Mouse (Mus musculus) embryo, embryonic 11 days (tissue): ENCODE measurements around the gene Ipo13.

ENCODE experiments used
- DNase-seq: peaks from one replicate; pipeline ENCODE4 v3.0.0-alpha.2; 2015

The Ipo13 gene

GRCm38 (mm10) chr4:117913421-117913820, 1.4 kb downstream of the Ipo13 start:
- DNase-seq: no peak

DNA sequence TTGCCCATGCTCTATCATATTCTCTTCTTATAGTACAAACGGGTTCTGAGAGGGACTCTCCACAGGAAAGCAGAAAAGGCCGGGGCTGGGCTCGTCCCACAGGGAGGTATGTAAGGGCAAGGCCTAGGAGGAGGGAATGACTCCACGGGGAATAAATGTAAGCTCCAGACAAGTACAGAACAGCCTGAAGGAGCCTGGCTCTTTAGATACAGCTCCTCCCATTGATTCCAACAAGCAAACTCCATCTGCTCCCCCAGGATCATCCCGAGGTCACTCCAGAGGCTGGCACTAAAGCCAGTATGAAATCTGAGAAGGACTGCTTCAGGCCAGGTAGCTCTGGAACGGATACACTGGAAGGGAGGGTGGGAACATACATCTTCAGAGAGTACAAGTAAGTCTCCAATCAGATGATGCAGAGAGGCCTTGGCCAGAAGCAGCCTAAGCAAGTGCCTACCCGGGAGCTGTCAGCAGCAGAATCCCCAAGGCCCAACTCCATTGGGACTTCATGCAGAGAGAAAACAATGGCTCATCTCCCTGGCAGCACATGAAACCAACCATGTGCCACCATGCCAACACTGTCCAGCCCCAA, 2.0 kb downstream of the Ipo13 start:
- DNase-seq: no peak

DNA sequence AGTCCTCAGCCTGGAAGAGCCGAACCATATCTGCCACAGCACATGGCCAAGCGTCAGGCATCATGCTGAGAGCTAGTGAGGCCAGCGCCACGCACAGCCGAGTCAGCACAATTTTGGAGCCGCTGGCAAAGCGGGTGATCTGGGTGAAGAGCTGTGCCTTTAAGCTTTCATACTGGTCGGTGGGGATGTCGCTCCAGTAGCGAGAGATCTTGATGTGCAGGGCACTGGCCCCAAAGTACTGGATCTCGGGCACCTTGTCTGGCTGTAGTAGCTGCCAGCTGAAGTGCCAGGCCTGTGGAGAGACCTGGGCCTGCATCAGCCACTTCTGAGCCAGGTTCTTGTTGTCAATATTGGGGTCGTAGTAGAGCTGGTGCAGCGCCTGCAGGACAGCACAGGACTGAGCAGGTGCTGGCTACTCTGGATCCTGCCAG, 2.7 kb downstream of the Ipo13 start:
- no peak for DNase-seq

GRCm38 (mm10) chr4:117908834-117909453, 5.9 kb downstream of the Ipo13 start:
- peak; percentile 45 for DNase-seq

DNA sequence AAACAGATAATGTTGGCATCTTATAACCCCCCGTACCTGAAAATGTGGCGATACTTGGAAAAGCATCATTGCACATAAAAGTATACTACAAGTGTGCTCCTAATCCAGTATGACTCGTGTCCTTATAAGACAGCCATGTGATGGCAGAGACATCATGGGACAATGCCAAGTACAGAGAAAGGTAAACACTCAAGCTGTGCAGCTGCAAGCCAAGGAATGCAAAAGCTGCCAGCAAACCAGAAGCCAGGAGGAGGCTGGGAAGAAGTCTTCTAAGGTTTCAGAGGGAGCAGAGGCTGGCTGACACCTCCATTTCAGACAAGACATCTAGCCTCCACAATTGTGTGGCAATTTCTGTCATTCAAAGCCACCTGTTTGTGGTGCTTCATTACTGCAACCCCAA, 8.6 kb downstream of the Ipo13 start:
- DNase-seq: no peak

DNA sequence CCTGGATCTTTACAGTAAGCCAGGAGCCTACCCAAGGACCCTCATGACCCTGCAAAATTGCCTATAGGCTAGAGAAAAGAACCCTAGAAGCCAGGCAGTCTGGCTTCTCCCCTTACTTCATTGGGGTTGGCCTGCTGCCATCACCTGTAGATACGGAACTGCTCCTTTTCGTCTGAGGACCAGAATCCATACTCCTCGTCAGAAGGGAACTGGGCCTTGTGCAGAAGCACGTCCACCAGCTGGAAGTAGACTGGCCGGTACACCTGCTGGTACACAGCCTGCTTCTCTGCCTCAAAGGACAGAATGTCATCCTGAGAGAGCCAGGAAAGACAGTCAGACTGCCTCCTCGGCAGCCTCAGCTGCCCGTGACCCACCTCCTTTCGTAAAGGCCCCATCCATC, 10.0 kb downstream of the Ipo13 start:
- DNase-seq: no peak

- DNase-seq: no peak
Measured at GRCm38 (mm10) chr4:117904094-117904493, 10.7 kb downstream of the Ipo13 start.

DNA sequence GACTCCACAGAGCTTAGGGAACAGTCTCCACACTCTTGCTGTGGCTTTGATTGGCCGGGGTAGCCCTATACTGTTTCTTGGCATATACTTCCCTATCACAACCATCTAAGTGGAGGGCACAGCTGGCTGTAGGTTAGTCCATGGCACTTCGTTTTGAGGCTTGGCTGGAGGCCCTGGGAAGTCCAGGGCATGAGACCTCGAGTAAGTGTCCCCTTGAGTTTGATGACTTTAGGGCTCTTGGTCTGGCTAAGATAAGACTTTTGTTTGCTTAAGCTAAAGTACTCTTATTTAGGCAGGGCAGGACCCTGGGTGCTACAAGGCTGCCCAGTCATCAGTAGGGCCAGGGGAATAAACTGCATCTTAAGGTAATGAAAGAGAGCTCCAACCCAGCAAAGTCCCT, 16.7 kb downstream of the Ipo13 start:
- DNase-seq: no peak

- no peak for DNase-seq
Measured at GRCm38 (mm10) chr4:117896031-117896430, 18.8 kb downstream of the Ipo13 start.

- no peak for DNase-seq
Measured at GRCm38 (mm10) chr4:117895339-117895738, 19.5 kb downstream of the Ipo13 start.

GRCm38 (mm10) chr4:117894601-117895000, 20.2 kb downstream of the Ipo13 start:
- no peak for DNase-seq

DNA sequence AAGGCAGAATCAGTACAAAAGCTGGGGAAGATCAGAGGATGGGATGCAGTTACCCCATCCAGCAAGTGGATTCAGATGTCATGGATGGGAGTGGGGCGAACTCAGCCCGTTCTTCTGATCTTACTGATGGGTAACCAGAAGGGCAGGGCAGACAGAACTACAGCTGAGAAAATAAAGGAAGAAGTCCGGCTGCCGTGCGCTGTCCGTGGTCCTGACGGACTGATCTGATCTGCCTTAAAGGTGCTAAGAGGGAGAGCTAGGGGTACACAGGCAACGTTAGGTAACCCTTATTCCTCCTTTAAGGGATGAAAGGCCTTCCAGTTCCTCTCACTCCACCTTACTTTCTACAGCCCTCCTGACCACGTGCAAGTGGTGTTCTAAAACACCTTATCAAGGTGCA, 21.4 kb downstream of the Ipo13 start:
- DNase-seq: peak; percentile 72

DNA sequence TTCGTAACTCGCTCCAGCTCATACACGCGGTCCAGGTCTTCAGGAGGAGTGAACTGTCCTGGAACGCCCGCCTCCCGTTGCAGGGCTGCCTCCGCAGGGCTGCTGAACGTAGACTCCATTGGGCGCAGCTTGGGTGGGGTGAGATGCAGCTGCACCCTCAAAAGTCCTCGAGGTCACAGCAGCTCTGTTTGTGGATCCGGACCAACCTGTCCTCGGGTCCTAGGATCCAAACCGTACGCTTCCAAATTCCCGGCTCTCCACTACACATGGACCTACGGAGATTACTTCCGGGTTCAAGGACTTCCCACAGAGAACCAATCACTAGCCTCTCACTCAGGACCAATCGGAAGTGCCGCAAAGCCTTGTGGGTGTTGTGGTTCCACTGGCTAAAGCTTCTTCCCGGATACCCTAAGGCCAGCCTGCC, 23.0 kb downstream of the Ipo13 start, which contains the start of gene Dph2:
Gene Dph2 (minus strand): TSS at position 295 of the 424 bp plus-strand sequence.
- DNase-seq: peak; percentile 94

GRCm38 (mm10) chr4:117890750-117891149, 24.0 kb downstream of the Ipo13 start:
- no peak for DNase-seq

DNA sequence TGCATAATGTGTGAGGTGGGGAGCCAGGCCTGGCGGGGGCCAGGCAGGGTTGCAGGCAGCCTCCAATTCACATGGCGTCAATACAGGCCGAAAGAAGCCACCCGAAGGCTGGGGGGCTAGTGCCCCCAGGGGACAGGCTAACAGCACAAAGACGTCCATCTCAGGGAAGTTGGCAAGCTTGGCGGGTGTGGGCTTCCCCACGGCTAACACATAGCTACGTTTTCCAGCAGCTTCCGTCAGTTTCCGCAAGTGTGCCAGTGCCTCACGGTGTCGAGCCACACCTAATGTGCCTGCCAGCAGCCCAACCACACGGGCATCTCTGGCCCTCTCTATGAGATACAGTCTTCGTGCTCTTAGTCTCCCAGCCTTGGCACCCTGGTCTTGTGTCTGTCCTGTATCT, 24.8 kb downstream of the Ipo13 start:
- DNase-seq: no peak

DNA sequence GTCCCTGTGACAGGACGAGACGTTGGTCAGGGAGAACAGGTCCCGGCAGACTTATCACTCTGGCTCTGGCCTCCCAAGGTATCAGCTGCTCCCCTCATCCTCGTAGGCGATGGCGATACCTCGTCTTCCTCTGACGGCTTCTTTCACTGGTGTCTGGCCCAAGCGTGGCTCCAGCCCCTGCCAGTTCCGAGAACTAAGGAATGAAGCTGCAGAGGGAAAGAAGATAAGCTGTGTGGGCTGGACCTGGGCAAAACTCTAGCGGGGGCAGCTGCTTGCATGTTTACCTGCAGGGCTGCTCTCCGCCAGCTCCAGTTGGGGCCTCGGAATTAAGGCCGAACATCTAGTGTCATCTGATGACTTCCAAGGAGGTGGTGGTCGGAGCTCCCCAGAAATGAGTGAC, 25.3 kb downstream of the Ipo13 start:
- DNase-seq: no peak

GRCm38 (mm10) chr4:117887920-117888319, 26.9 kb downstream of the Ipo13 start:
- DNase-seq: no peak

DNA sequence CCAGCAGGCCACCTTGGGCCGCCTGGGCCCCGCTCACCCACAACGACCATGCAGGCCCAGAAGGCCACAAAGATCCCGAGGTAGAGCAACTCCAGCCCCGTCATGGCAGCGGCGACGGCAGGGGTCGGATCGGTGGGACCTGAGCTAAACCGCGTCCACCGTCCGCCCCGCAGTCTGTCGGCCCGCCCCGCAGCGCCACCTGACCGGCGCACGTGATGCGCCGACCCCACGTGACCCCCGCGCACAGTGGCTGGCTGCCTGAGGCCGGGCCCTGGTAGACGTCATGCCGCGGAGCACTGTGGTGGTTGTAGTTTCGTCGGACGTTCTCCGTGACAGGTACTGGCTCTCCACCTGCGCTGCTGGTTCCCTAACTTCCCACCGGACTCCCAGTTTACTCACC, 27.7 kb downstream of the Ipo13 start, which contains the start of gene Atp6v0b:
Gene Atp6v0b (minus strand): TSS at position 201 of the 400 bp plus-strand sequence.
- peak; percentile 95 for DNase-seq

DNA sequence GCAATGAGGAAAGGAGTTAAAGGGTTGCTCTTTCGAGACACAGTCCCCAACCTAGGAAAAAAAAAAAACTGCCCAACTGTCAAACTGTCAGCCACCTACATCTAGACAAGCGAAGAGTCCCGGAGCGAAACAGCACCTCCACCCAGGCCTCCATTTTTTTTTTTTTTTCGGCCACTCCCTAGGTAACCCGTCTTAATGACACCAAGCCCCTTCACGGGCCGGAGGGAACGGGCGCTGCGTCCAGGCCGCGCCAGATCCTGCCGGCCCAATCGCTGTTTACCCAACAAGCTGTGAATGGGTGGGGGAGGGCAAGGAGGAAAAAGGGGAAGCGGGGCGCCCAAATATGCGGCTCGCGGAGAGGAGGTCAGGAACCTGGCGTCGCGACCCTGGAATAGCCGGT, 28.2 kb downstream of the Ipo13 start:
- no peak for DNase-seq

- DNase-seq: no peak
Measured at GRCm38 (mm10) chr4:117885994-117886393, 28.8 kb downstream of the Ipo13 start.

DNA sequence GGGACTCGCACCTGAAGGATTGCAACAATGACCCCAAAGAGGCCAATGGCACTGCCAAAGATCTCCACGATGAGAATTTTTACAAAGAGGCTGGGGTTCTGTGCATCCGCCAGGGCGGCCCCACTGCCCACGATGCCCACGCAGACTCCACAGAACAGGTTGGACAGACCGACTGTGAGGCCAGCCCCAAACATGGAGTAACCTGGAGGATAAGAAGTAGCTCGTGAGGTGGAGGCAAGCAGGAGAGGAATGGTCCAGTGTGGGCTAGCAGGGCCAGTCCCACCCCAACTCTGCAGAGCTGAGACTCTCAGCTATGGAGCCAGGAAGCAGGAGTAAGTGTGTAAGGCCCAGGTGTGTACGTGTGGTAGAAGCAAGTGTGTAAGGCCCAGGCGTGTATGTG, 29.7 kb downstream of the Ipo13 start:
- no peak for DNase-seq

GRCm38 (mm10) chr4:117884146-117884545, 30.7 kb downstream of the Ipo13 start:
- no peak for DNase-seq

- peak; percentile 87 for DNase-seq
Measured at GRCm38 (mm10) chr4:117882701-117883691, 31.8 kb downstream of the Ipo13 start, which contains the start of gene B4galt2. TSS of gene B4galt2 (minus strand) at chr4:117883487.
